Mouse (Mus musculus) left cerebral cortex, postnatal 4 days (tissue): ENCODE data around the gene Sstr2. TPM values are rescaled to one million over a fixed set of nuclear protein-coding genes. Genes with fewer than 3 reads are reported as not detected.

Source experiments
- DNase-seq: peaks from one replicate; pipeline ENCODE4 v3.0.0-alpha.2; 2022
- intact Hi-C: fragments of 180-260 bp; cut with DNase I; formaldehyde crosslinking; loops from one replicate; pipeline ENCODE4 v1.15.1; 2025
- total RNA-seq, 2 experiments: library from RNA; stranded (reverse); gene quantifications; 2 replicates each; pipeline ENCODE4 v1.2.3; 2021

Gene Sstr2
- total RNA-seq, 2 experiments from 2014 or later = 21.2 to 23.0 TPM

DNA sequence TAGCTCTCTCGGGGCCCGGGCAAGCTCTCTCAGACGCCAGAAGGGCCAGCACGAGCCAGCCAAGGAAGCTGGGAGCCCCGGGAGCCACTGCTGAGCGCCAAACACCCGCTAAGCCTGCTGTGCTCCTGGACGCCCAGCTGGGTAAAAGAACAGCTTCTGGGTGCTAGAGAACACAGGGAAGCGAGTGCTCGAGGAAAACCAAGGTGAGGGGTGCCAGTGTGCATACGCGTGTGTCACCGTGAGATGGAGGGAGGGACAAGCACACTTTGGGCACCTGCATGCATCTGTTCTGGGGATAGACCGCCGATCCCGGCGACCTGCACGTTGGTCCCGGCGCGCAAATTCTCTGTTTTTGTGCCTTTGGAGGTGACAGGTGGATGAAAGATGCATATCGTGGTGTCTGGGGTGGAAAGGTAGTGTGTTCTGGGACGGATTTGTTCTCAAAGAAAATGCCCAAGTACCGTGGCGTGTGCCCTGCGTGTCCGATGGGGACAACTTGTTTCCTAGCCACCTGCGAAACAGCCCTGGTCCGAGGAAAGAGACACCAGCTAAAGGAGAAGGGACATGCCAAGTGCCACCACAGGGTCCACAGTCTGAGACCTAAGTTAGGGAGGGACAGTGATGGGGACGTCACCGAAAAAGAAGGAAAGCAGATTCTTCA is 408 bp downstream of the Sstr2 start:
- no peak for DNase-seq
- intact Hi-C loops = no loop called here

DNA sequence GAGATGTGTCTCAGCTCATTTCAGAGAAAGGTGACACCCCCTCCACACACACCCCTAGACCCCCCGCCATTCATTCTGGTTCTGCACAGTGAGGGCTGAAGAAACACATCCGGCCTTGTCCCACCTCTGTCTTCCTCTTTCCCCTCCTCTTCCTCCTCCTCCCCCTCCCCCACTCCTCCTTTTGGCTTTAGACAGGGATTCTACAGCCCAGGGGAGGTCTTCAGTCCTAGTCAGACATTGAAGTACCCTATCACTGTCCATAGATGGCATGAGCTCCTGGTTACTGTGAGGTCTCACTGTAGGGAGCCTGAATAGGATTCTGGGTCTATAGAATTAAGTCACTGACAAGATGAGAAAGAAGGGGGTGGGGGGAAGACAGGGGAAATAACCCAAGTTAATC is 1.9 kb downstream of the Sstr2 start:
- DNase-seq = no peak
- intact Hi-C loops = no loop called here

DNA sequence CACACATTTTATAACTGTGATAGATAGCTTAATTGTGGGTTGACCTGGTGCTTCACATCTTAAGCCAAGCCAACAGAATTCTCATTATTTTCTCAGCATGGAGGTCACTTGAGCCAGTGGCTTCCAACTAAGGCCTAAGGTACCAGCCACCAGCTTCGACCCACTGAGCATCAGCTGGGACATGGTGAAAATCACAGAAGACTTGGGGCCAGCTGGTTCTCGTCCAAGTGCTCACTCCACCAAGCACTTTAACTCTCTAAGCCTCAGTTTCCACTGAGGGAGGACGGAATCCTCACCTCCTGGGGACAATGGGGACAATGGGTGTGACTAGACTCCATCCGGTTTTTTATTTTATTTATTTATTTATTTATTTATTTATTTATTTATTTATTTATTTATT is 2.9 kb downstream of the Sstr2 start:
- intact Hi-C loops = no loop called here

DNA sequence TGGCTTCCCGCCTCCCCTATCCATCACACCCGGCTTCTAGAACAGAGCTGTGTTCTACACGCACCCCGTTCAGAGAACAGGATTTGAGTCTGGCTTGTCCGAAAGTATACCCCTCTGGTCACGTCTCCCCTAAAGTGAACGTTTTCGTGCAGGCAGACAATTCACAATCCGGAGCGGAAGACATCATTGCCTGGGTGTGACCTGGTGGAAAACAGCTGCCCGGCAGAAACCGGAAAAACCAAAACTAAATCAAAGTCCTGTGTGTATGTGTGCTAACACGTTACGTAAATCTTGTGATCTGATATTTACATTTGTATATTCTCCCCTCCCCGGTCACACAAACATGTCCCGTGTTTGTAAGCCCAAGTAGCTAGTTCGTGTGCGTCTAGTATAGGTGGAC is 6.3 kb downstream of the Sstr2 start:
- no peak for DNase-seq
- intact Hi-C loops = loop anchor here (5.0 kb wide), 1 partner anchor 448 kb away; no protein-coding TSS in a partner anchor

More for the DNA sequence above, 2.9 kb downstream of the Sstr2 start:
- DNase-seq = peak; percentile 70

DNA sequence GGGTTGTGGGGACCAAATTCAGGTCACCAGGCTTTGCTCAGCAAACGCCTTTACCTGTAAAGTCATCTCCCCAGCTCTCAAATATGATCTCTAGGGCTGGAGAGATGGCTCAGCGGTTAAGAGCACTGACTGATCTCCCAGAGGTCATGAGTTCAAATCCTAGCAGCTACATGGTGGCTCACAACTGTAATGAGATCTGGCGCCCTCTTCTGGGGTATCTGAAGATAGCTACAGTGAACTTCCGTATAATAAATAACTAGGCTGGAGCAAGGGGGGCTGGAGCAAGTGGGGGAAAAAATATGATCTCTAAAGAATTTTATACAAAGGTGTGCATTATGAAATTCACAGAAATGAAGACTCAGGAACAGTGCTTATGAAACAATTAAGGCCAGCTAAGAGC is 8.6 kb downstream of the Sstr2 start:
- no peak for DNase-seq
- intact Hi-C loops = loop anchor here (2.0 to 5.0 kb wide), 2 partner anchors 331 to 450 kb away; no protein-coding TSS in a partner anchor

DNA sequence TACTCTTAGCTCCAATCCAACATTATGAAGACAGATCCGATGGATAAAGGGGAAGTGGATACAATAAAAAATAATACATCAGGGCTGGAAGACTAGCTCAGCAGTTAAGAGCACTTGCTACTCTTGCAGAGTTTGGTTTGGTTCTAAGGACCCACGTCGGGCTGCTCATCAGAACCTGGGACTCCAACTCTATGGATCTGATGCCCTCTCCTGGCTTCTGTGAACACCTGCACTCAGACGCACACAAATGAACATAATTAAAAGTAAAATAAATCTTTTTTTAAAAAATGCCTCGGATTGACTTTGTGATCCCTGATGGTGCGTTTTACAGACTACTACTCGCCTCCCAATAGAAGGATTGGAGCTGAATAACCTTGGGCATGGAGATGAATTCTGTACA is 11.5 kb downstream of the Sstr2 start:
- DNase-seq = no peak
- intact Hi-C loops = no loop called here

DNA sequence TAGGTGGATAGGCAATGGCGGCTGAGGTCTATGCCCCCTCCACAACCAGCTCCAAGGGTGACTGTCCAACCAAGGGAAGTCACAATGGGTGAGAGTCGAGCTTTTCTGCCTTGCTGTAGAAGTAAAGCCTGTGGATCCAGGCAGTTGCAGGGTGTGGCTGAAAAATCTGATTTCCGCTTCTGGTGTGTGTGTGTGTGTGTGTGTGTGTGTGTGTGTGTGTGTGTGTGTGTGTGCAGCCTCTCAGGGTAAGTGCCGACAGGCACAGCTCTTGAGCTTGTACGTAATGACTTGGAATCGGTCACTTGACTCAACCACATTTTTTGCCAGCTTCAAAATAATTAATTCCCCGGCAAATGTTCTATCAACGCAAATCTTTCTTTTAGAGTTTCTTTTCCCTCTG is 12.2 kb downstream of the Sstr2 start:
- intact Hi-C loops = no loop called here
- no peak for DNase-seq

DNA sequence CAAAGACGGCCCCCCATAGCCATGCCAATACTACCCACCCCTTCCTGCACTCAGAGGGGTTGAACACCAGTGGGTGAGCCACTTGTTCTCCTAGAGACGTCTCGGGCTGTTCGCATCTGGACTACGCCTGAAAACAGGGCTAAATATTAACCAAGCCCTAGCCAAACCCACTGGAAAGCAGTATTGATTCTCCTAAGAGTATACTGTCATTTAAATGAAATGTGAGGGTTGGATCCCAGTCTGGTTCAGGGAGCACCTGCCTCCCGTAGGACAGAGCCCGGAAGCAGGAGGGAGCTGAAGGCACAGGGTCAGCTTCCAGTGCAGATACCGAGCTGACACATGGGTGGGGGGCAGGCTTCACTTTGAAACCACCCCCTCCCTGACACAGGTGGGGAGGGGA is 12.7 kb downstream of the Sstr2 start:
- no peak for DNase-seq
- intact Hi-C loops = no loop called here

DNA sequence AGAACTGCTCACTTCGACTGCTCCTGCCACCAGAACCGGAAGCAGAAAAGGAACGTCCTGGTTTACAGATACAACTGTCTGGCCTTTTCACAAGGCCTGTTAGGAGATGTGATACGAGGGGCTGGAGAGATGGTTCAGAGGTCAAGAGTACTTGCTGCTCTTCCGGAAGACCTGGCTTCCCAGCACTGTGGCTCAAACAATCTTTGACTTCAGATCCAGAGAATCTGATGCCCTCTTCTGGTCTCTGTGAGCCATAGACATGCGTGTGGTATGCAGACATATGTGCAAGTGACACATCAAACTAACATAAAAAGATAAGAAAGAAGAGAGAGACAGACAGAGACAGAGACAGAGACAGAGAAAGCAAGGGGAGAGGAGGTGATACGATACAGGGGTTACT is 13.2 kb downstream of the Sstr2 start:
- DNase-seq = no peak
- intact Hi-C loops = no loop called here

DNA sequence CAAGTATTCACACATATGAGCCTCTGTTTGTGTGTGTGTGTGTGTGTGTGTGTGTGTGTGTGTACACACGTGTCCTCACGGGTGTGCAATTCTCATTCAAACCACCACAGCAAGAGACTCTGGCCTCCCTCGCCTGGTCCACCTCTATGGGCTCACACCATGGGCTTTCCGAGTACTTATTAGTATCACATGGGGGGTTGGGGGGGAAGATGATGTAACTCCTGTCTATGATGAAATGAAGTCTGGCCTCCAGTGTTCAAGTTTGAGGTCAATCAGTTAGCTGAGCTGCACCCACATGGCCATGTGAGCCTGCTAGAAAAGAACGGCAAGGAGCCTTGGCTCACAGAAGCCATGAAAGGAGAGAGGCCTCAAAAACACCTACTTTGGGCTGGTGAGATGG is 14.3 kb downstream of the Sstr2 start:
- intact Hi-C loops = no loop called here
- no peak for DNase-seq

DNA sequence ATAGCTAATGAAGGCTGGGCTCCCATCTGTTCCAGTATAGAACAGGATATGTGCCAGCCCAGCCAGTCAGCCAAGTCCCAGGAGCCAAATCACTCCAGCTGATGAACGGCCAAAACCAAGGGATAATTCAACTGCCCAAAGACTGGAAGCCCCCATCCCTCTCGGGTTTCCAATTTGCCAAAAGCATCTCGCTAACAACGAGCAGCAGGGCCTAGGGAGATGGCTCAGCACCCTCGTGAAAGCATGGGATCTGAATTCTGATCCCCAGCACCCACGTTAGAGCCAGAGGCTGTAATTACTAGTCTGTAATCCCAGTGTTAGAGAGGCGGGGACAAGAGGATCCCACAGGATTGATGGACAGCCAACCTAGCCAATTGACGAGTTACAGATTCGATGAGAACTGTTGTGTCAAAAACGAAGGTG is 15.6 kb downstream of the Sstr2 start:
- DNase-seq = peak; percentile 80
- intact Hi-C loops = no loop called here

DNA sequence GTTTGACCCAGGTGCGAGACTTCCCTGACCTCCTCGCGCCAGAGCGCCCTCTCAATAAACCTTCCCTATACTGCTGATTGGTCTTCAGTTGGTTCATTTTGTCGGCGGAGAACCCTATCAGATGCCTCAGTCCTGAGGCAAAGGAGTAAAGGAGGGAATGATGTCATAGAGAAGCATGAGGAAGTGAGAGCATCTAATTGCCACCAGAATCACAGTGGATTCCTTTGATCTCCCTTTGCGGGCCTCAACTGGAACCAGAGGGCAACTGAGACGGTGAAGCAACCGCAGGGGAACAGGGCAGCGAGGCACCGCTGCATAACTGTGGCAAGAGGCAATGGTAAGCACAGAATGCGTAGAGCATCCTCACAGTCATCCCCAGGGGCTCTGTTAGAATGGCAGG is 19.5 kb downstream of the Sstr2 start:
- intact Hi-C loops = no loop called here
- DNase-seq = no peak

DNA sequence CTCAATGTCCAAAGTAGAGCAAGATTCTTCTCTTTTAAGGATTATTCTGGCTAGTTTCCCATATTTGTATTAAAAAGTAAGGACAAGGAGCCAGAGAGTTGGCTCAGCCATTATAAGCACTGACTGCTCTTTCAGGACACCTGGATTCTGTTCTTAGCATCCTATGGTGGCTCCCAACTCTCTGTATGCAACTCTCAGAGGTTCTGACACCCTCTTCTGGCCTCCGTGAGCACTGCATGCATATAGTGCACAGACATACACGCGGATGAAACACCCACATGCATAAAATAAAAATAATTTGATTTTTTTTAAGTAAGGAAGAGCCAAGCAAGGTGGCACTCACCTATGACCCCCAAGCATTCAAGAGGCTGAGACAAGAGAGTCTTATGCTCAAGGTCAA is 26.0 kb downstream of the Sstr2 start:
- DNase-seq = no peak
- intact Hi-C loops = no loop called here

DNA sequence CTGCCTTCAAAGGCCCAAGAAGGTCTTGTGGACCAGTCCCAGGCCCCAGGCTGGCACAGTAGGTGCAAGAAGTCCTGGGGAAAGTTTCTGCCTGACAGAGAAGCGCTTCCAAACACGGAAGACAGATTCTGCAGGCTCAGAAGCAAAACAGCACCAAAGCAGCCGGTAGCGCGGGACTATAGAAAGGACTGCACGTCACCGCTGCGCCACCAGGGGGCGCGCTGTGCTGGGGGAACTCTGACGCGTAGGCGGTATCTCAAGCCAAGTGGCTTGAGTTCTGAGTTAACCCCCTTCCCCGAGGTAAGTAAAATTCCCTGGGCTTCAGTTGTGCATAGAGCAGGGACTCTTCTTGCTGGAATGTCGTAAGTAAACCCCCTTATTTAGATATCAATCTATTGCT is 29.0 kb downstream of the Sstr2 start:
- intact Hi-C loops = no loop called here
- peak; percentile 91 for DNase-seq

DNA sequence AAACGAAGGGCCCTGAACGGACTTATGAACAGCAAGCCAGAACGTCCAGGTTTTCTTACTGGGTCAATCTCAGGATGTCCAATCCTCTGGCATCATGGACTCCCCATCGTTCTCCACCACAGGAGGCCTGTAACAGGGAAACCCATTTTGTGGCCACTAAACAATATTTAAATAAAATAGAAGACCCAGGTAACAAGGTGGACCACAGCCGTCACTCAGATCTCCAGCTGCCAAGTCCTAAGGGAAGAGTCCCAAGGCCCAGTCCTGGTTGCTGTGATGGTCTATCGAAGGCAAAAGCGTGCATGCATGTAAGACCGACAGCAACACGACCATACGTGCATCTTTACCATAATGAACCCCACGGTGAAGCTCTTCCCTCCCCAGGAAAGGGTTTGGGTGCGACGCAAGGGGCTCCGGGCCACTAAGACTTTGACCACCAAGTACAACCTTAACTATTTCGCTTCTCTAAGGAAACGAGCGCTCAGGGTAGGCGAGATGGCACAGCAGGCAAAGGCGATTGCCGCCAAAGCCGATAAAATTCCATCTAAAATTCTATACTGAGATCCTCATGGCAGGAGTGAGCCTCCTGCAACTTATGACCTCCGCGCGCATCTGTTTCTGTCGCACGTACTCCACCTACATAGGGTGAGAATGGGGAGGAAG is 29.7 kb downstream of the Sstr2 start, which contains the start of gene Cog1:
Cog1 (plus strand) TSS at position 480 of the 663 bp plus-strand sequence.
- no peak for DNase-seq
- intact Hi-C loops = no loop called here

DNA sequence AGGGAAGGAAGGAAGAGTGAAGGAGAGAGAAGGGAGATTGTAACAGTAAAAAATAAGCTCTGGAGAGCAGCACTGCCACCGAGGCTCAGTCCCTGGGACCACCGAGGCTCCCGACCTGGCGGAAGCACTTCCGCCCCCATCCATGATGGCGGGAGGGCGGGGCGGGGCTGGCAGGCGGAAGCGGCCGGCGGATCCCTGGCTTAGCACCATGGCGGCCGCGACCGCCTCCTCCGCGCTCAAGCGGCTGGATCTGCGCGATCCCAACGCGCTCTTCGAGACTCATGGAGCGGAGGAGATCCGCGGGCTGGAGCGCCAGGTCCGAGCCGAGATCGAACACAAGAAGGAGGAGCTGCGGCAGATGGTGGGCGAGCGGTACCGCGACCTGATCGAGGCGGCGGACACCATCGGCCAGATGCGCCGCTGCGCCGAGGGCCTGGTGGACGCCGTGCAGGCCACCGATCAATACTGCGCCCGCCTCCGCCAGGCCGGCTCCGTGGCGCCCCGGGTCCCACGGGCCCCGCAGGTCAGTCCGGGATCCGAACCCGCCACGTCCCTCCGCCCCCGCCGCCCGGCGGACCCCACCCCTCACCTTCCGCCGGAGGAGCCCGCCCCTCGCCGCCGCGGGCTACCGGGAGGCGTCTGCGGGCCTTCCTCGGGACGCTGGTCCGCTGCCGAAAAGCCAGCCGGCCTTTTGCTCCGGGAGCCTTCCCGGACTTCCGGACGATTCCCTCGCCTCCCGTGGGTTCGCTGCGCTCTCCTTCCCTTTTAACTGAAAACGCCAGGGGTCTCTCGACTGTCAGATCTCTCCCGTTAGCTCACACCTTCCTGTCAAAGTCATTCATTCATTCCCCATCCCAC is 30.4 kb downstream of the Sstr2 start, which contains the start of gene Slc39a11:
Slc39a11 (minus strand) TSS at position 727 of the 858 bp plus-strand sequence.
- DNase-seq = peak; percentile 83
- intact Hi-C loops = loop anchor here (10.0 kb wide), 1 partner anchor 475 kb away; no protein-coding TSS in a partner anchor

DNA sequence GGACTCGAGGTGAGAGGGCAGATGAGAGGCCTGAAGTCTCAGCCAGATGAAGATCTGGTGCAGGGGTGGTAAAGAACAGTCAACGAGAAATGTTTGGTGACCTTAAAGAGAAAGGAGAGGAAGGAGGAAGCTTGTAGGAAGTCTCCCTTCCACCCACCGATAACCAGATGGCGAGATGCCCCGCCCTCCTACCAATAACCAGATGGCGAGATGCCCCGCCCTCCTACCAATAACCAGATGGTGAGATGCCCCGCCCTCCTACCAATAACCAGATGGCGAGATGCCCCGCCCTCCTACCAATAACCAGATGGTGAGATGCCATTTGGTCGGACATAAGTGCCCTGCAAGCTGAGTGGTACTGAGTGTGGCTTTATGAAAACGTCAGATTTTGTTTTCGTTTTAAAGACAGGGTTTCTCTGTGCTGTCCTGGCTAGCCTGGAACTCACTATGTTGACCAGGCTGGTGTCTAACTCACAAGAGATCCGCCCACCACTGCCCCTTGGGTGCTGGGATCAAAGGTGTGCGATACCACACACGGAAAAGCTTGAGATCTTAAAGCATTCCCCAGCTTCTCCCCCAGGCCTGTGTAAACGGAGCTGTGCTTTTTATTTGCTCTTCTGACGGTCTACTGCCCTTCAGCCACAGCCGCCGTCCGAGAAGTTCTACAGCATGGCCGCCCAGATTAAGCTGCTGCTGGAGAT is 32.2 kb downstream of the Sstr2 start:
- intact Hi-C loops = loop anchor here (10.0 kb wide), 1 partner anchor 477 kb away; no protein-coding TSS in a partner anchor
- DNase-seq = peak; percentile 78

DNA sequence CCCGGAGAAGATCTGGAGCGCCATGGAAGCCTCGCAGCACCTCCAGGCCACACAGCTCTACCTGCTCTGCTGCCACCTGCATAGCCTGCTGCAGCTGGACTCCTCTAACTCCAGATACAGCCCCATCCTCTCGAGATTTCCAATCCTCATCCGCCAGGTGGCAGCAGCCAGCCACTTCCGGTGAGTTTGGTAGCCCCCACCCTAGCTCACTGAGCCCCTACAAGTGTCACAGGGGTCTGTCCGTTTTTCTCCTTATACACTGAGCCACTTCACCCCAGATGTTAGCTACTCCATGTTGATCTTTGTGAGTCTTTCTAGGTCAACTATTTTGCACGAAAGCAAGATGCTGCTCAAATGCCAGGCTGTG is 32.7 kb downstream of the Sstr2 start:
- DNase-seq = peak; percentile 82
- intact Hi-C loops = loop anchor here (10.0 kb wide), 1 partner anchor 477 kb away; no protein-coding TSS in a partner anchor

DNA sequence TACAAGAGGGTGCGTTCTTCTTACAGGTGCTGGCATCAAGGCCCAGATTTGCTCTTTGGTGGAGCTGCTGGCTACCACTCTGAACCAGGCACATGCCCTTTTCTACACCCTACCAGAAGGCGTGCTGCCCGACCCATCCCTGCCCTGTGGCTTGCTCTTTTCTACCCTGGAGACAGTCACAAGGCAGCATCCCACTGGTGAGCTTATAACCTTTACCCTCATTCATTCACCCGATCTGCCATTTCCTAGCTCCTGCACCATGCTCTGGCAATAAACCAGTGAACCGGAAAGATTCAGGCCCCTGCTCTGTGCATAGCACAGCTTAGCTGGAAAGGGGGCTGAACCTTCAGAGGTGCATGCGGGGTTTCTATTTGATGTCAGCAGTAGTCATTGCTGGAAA is 33.4 kb downstream of the Sstr2 start:
- intact Hi-C loops = loop anchor here (10.0 kb wide), 1 partner anchor 478 kb away; no protein-coding TSS in a partner anchor

DNA sequence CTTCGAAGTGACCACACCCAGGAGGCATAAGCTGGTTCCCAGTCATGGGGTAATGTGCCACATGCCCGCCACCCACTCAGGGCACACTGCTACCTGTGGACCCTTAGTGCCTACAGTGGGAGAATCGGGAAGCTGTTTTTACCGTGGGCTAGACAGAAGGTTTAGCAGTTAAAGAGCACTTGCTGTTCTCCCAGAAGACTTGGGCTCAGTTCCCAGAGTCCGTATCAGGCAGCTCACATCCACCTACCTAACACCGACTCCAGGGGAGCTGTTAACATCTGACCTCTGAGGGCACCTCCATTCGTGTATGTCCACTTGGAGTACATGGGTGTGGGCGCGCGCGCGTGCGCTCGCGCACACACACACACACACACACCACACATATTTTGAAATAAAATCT is 35.0 kb downstream of the Sstr2 start:
- DNase-seq = no peak
- intact Hi-C loops = loop anchor here (10.0 kb wide), 1 partner anchor 479 kb away; no protein-coding TSS in a partner anchor

More for the DNA sequence above, 33.4 kb downstream of the Sstr2 start:
- no peak for DNase-seq
